Mouse (Mus musculus) erythroblast, embryonic 14.5 days (primary cell): ENCODE data around the gene Zc3hc1.

Experiments
- GATA1 ChIP-seq: IDR thresholded peaks from 2 replicates; pipeline ENCODE4 v1.6.1; 2012; ENCODE audit warnings: low read length, inconsistent platforms, mixed read lengths
- TAL1 ChIP-seq: IDR thresholded peaks from 3 replicates; pipeline ENCODE4 v1.6.1; 2012; ENCODE audit warnings: low read length, inconsistent platforms, mixed read lengths

DNA sequence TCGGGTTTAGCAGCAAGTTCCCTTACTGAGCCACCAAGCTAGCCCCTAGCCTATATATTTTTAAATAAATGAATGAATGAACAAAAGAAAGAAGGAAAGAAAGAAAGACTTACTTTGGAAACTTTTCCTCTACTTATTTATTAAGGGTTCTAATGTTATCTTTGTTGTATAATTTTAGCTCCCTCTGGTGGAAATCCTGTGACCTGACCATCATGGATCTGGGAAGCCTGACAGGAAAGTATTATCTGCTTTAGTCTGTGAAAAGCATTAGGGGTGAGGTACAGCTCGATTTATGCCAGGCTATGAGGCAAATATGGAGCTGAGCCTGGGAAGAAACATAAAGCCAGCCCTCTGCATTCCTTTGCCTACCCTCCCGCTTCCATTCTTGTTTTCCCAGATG, 21.5 kb downstream of the Zc3hc1 start:
- no peak for TF ChIP-seq GATA1
- TF ChIP-seq TAL1, result no peak
